Mouse (Mus musculus) liver, embryonic 14.5 days (tissue): ENCODE measurements around the gene Shmt1. TPM values are rescaled to one million over a fixed set of nuclear protein-coding genes. Genes with fewer than 3 reads are reported as not detected.

Experiments used
- ATAC-seq: fragments of 200-750 bp; cut with Nextera tagmentation; 2 replicates; pipeline ENCODE4 v1.8.0; 2017; ENCODE audit warnings: moderate number of reproducible peaks, mild to moderate bottlenecking, moderate library complexity; ENCODE audit not compliant: insufficient read depth
- DNase-seq, 3 experiments: peaks; one replicate each; pipeline ENCODE4 v3.0.0-alpha.2; 2012 to 2013; ENCODE audit warnings: low read depth in 3 of 3, low spot score in 3 of 3
- H3K27ac ChIP-seq: fragments of 300-500 bp; sonication (generic); 2 replicates; pipeline ENCODE4 v1.5.1; 2014; ENCODE audit warnings: moderate library complexity, mild to moderate bottlenecking, control low read depth, inconsistent platforms
- H3K27me3 ChIP-seq: fragments of 300-500 bp; sonication (generic); 2 replicates; pipeline ENCODE4 v1.6.1; 2014; ENCODE audit warnings: mild to moderate bottlenecking, low read length, moderate library complexity; ENCODE audit not compliant: control insufficient read depth, insufficient read depth
- H3K36me3 ChIP-seq: fragments of 300-500 bp; sonication (generic); replicated peaks from 2 replicates; pipeline ENCODE4 v1.6.1; 2014; ENCODE audit warnings: low read depth; ENCODE audit not compliant: control insufficient read depth, insufficient read depth
- H3K4me1 ChIP-seq, 2 experiments: fragments of 200-500 bp in 1 of 2; fragments of 300-500 bp in 1 of 2; sonication (generic) in 1 of 2; replicated peaks; 2 replicates each; pipeline ENCODE4 v1.6.1; 2012 to 2014; ENCODE audit warnings: antibody characterized with exemption in 1 of 2, inconsistent platforms in 1 of 2, low read length in 1 of 2; ENCODE audit not compliant: control insufficient read depth in 2 of 2, insufficient read depth in 2 of 2
- H3K4me2 ChIP-seq: fragments of 300-500 bp; sonication (generic); 2 replicates; pipeline ENCODE4 v1.6.1; 2014; ENCODE audit warnings: low read depth, mild to moderate bottlenecking, control low read depth, moderate library complexity
- H3K4me3 ChIP-seq, 2 experiments: fragments of 200-500 bp in 1 of 2; fragments of 300-500 bp in 1 of 2; sonication (generic) in 1 of 2; 2 replicates each; pipeline ENCODE4 v1.5.1; 2012 to 2014; ENCODE audit warnings: low read depth in 2 of 2, low read length in 2 of 2, mild to moderate bottlenecking in 2 of 2, control low read depth in 1 of 2, inconsistent platforms in 1 of 2, moderate library complexity in 1 of 2; ENCODE audit not compliant: insufficient read depth in 1 of 2
- H3K9ac ChIP-seq: fragments of 300-500 bp; sonication (generic); replicated peaks from 2 replicates; pipeline ENCODE4 v1.6.1; 2014; ENCODE audit warnings: mild to moderate bottlenecking, control low read depth, moderate library complexity
- H3K9me3 ChIP-seq: fragments of 300-500 bp; sonication (generic); 2 replicates; pipeline ENCODE4 v1.6.1; 2016; ENCODE audit warnings: low read length, mixed read lengths; ENCODE audit not compliant: control insufficient read depth
- CTCF ChIP-seq: IDR thresholded peaks from 2 replicates; pipeline ENCODE4 v1.5.1; 2016; ENCODE audit warnings: antibody characterized with exemption, low read depth, control low read depth
- EP300 ChIP-seq: IDR thresholded peaks from 2 replicates; pipeline ENCODE4 v1.6.1; 2016; ENCODE audit warnings: antibody characterized with exemption, low read depth
- WGBS: fragments of 180-500 bp; shearing (Covaris S2); extraction: QIAGEN DNeasy Blood & Tissue Kit; methylation state at CpG from one replicate; pipeline ENCODE4 v1.1.7; 2014; ENCODE audit not compliant: insufficient replicate concordance; 5-methylcytosine and 5-hydroxymethylcytosine counted together
- polyA plus RNA-seq, 2 experiments: library from polyadenylated mRNA; depleted of rRNA in 1 of 2; stranded (reverse) in 1 of 2; unstranded in 1 of 2; fragments of >200 nt; fragmentation: Nextera tagmentation in 1 of 2; extraction: Ambion mirVana in 1 of 2; gene quantifications; 2 replicates each; pipeline versions ENCODE4 v1.2.1 to v1.2.3; 2012 to 2014

Gene Shmt1
- polyA plus RNA-seq, 2 experiments = 26.9 to 34.2 TPM

DNA sequence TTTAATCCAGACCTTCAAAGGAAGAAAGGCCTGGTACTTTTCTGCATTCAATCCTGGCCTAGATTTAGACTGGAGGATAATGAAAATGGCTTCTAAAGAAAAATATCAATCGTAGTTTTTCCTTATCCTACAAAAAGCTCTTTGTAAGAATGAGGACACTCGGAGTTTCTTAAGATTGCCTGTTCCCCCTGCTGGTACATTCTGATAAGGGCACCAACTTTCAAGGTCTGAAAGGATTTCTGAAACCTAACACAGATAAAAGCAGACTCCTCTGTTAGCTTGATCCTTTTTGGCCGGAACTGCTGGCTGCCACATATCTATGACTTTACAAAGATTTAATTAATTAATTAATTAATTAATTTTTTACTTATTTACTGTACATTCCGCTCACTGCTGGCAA lies 44.5 kb downstream of the Shmt1 start:
- Histone ChIP-seq H3K27me3 (no peaks in the 10 kb centered on the region), H3K4me1 (no peaks in the 10 kb centered on the region), H3K36me3 (no peaks in the 10 kb centered on the region), H3K4me3 (no peak overlapping the region), H3K9ac (no peak overlapping the region), H3K4me2 (no peak overlapping the region), H3K27ac (no peak overlapping the region), H3K9me3 (no peaks in the 10 kb centered on the region)
- DNase-seq (no peak), ATAC-seq (no peak)
- 28% methylated on average over 4 of the region's 4 CpGs for WGBS
- TF ChIP-seq CTCF (peak; percentile 12; the same call in 1 of the 2 replicates), EP300 (no peak)

DNA sequence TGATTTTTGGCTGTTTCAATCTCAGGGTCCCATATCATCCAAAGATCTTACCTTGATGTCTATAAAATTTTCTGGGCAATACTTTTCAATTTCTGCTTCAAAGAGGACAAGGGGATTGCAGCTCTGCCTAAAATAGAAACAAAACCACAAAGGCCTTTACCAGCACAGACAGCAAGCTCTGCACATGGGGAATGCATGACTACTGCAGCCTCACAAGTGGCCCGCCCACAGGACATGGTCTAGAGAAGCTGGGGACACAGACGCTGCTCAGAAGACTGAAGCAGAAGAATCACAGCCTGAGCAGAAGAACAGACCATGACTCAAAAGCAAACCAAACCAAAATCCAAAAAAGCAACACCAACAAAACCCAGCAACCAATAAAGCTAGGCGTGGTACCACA lies 49.8 kb downstream of the Shmt1 start:
- no peak for DNase-seq
- Histone ChIP-seq H3K4me1 (no peaks in the 10 kb centered on the region), H3K4me3 (no peak overlapping the region), H3K36me3 (peaks cover 11% of the 10 kb centered on the region), H3K9ac (no peak overlapping the region), H3K27me3 (no peaks in the 10 kb centered on the region), H3K27ac (no peak overlapping the region), H3K4me2 (no peak overlapping the region), H3K9me3 (no peaks in the 10 kb centered on the region)
- ATAC-seq = no peak
- TF ChIP-seq CTCF (no peak), EP300 (no peak)
- 64% methylated on average over 3 of the region's 3 CpGs for WGBS

DNA sequence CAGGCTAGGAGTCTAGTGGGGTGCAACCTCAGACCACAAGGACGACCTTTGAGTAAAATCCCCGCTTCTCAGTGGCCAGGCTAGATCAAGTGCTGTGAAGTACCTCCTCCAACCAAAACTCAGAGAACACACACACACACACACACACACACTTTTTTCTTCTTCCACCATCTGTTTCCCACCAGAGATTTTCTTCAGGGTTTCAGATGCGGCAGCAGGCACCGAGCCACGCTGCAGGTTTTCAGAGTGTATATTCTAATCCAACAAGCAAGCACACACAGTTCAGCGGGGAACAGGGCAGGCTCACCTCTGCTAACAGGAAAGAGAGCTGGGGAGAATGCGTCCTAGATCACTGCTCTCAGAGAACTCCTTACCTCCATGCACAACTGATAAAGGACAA lies 55.9 kb downstream of the Shmt1 start:
- H3K4me1 ChIP-seq = no peaks in the 10 kb centered on the region
- H3K36me3 ChIP-seq = peaks cover 21% of the 10 kb centered on the region
- H3K9me3 ChIP-seq = no peaks in the 10 kb centered on the region
- no peaks in the 10 kb centered on the region for H3K27me3 ChIP-seq
- H3K9ac ChIP-seq = no peak overlapping the region
- H3K27ac ChIP-seq = no peak overlapping the region
- WGBS = 80% methylated on average over 7 of the region's 7 CpGs
- ATAC-seq = no peak
- no peak for DNase-seq
- no peak overlapping the region for H3K4me2 ChIP-seq
- TF ChIP-seq CTCF (no peak), EP300 (no peak)
- H3K4me3 ChIP-seq = no peak overlapping the region

DNA sequence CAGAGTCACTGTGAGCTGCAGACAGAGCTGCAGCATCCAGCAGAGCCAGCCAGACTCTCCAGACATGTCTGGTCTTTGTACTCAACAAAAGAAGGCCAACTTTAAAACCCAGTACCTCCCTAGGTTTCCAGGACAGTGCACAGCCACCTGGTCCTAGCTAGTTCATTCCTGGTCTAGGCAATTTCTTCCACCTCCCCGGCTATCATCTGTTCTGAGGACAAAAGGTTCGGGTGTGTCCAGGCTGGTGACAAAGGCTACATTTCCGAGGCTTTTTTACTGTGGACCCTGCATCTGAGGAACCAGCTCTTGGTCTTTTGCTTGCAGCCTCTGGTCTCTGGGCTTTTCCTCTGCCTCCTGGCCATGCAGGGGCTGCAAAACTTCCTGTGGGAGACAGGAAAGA lies 71.2 kb downstream of the Shmt1 start:
- Histone ChIP-seq H3K9me3 (no peaks in the 10 kb centered on the region), H3K27me3 (no peaks in the 10 kb centered on the region), H3K27ac (no peak overlapping the region), H3K4me2 (no peak overlapping the region), H3K36me3 (peaks cover 6% of the 10 kb centered on the region; the same call in 1 of the 2 replicates), H3K4me1 (peaks cover 4 to 9% of the 10 kb centered on the region in 2 experiments; a peak in 3 of 4 replicates), H3K4me3 (no peak overlapping the region), H3K9ac (no peak overlapping the region)
- ATAC-seq (no peak), DNase-seq (no peak)
- whole genome bisulfite sequencing = 81% methylated on average over 3 of the region's 3 CpGs
- no peak for TF ChIP-seq EP300
- no peak for TF ChIP-seq CTCF

Other genes starting within 250 kb of the Shmt1 start
- 12.4 and 13.2 TPM in 2 replicates for gene Llgl1, start 112.0 kb downstream of the Shmt1 start, polyA plus RNA-seq (2012; rRNA removed)
- 8.5 and 11.0 TPM in 2 replicates for gene Llgl1, start 112.0 kb downstream of the Shmt1 start, polyA plus RNA-seq (2014; fragmentation: Nextera tagmentation; extraction: Ambion mirVana)
- gene Flii, start 84.5 kb downstream of the Shmt1 start, polyA plus RNA-seq (2012; rRNA removed) = 19.4 and 35.3 TPM in 2 replicates
- 22.5 and 25.7 TPM in 2 replicates for gene Flii, start 84.5 kb downstream of the Shmt1 start, polyA plus RNA-seq (2014; fragmentation: Nextera tagmentation; extraction: Ambion mirVana)
- 1.8 and 2.0 TPM in 2 replicates for gene Mief2, start 83.3 kb downstream of the Shmt1 start, polyA plus RNA-seq (2012; rRNA removed)
- 1.8 and 2.5 TPM in 2 replicates for gene Mief2, start 83.3 kb downstream of the Shmt1 start, polyA plus RNA-seq (2014; fragmentation: Nextera tagmentation; extraction: Ambion mirVana)
- gene Top3a, start 34.4 kb downstream of the Shmt1 start, polyA plus RNA-seq (2012; rRNA removed) = 3.7 and 4.4 TPM in 2 replicates
- 5.0 and 5.6 TPM in 2 replicates for gene Top3a, start 34.4 kb downstream of the Shmt1 start, polyA plus RNA-seq (2014; fragmentation: Nextera tagmentation; extraction: Ambion mirVana)
- gene Smcr8, start 34.2 kb downstream of the Shmt1 start, polyA plus RNA-seq (2012; rRNA removed) = 3.3 and 4.2 TPM in 2 replicates
- 3.0 and 3.6 TPM in 2 replicates for gene Smcr8, start 34.2 kb downstream of the Shmt1 start, polyA plus RNA-seq (2014; fragmentation: Nextera tagmentation; extraction: Ambion mirVana)
- gene Dhrs7b, start 18.9 kb upstream of the Shmt1 start, polyA plus RNA-seq (2012; rRNA removed) = 7.4 and 9.2 TPM in 2 replicates
- 22.3 and 24.2 TPM in 2 replicates for gene Dhrs7b, start 18.9 kb upstream of the Shmt1 start, polyA plus RNA-seq (2014; fragmentation: Nextera tagmentation; extraction: Ambion mirVana)
- 30.9 and 35.7 TPM in 2 replicates for gene Tmem11, start 67.6 kb upstream of the Shmt1 start, polyA plus RNA-seq (2012; rRNA removed)
- gene Tmem11, start 67.6 kb upstream of the Shmt1 start, polyA plus RNA-seq (2014; fragmentation: Nextera tagmentation; extraction: Ambion mirVana) = 25.1 and 27.5 TPM in 2 replicates
- 10.7 and 14.0 TPM in 2 replicates for gene Natd1, start 103.0 kb upstream of the Shmt1 start, polyA plus RNA-seq (2012; rRNA removed)
- 11.1 and 15.0 TPM in 2 replicates for gene Natd1, start 103.0 kb upstream of the Shmt1 start, polyA plus RNA-seq (2014; fragmentation: Nextera tagmentation; extraction: Ambion mirVana)
- 37.0 and 44.7 TPM in 2 replicates for gene Map2k3, start 120.3 kb upstream of the Shmt1 start, polyA plus RNA-seq (2012; rRNA removed)
- gene Map2k3, start 120.3 kb upstream of the Shmt1 start, polyA plus RNA-seq (2014; fragmentation: Nextera tagmentation; extraction: Ambion mirVana) = 100 and 124 TPM in 2 replicates
- gene Kcnj12, start 210.8 kb upstream of the Shmt1 start, polyA plus RNA-seq (2012; rRNA removed) = 0.06 and 0.10 TPM in 2 replicates
- gene Kcnj12, start 210.8 kb upstream of the Shmt1 start, polyA plus RNA-seq (2014; fragmentation: Nextera tagmentation; extraction: Ambion mirVana) = not detected in 2 replicates